Comparison of ENCODE assay signal across 24 mouse cellular contexts in genomic region chr16:31093186-31093585, GRCm38 (mm10). TPM values are rescaled to one million over a fixed set of nuclear protein-coding genes. Genes with fewer than 3 reads are reported as not detected.
DNase-seq lines count a peak whose midpoint lies in the region; ATAC-seq lines count a peak whose summit lies in the region.
"Had no signal": no experiment of that assay in that cellular context is flagged by ENCODE, and none has a peak within 500 bp of the region (broad histone marks: within the 10 kb centered on the region; RNA-seq: fewer than 3 reads in every experiment).

No protein-coding gene starts in this region.

- peaks cover 4% of the 10 kb centered on the region; the same call in 1 of the 2 replicates for H3K36me3 ChIP-seq in hindbrain, embryonic 10.5 days
- peaks cover 1% of the 10 kb centered on the region; the same call in 1 of the 2 replicates for H3K36me3 ChIP-seq in hindbrain, embryonic 16.5 days (ENCODE audit: control insufficient read depth, insufficient read depth, low read length)
- no peaks in the 10 kb centered on the region for H3K36me3 ChIP-seq in midbrain, embryonic 11.5 days (ENCODE audit: control insufficient read depth, insufficient read depth, low read length)
- no peaks in the 10 kb centered on the region for H3K36me3 ChIP-seq in midbrain, embryonic 13.5 days
- H3K36me3 ChIP-seq: embryonic facial prominence, embryonic 12.5 days; intestine, embryonic 15.5 days had no signal

- H3K4me1 ChIP-seq in hindbrain, embryonic 10.5 days (replicated peaks) = peaks cover 23% of the 10 kb centered on the region
- no peaks in the 10 kb centered on the region for H3K4me1 ChIP-seq in hindbrain, embryonic 16.5 days (ENCODE audit: control insufficient read depth, insufficient read depth, low read depth, low read length)
- peaks cover 2% of the 10 kb centered on the region; the same call in 1 of the 2 replicates for H3K4me1 ChIP-seq in midbrain, embryonic 11.5 days (ENCODE audit: control insufficient read depth, insufficient read depth, low read length)
- H3K4me1 ChIP-seq in midbrain, embryonic 13.5 days (replicated peaks) = peaks cover 4% of the 10 kb centered on the region; the same call in 1 of the 2 replicates
- H3K4me1 ChIP-seq: embryonic facial prominence, embryonic 12.5 days; embryonic facial prominence, embryonic 15.5 days; heart, embryonic 10.5 days; intestine, embryonic 15.5 days had no signal

- H3K27me3 ChIP-seq in hindbrain, embryonic 10.5 days (ENCODE audit: insufficient read depth, poor library complexity, severe bottlenecking) = no peaks in the 10 kb centered on the region
- no peaks in the 10 kb centered on the region for H3K27me3 ChIP-seq in hindbrain, embryonic 16.5 days (replicated peaks; ENCODE audit: control insufficient read depth, insufficient read depth, low read length)
- H3K27me3 ChIP-seq in midbrain, embryonic 11.5 days (ENCODE audit: control insufficient read depth, insufficient read depth, low read length) = no peaks in the 10 kb centered on the region
- no peaks in the 10 kb centered on the region for H3K27me3 ChIP-seq in midbrain, embryonic 13.5 days
- H3K27me3 ChIP-seq: embryonic facial prominence, embryonic 12.5 days; embryonic facial prominence, embryonic 15.5 days; intestine, embryonic 15.5 days had no signal

- 32% methylated on average over 9 of the region's 9 CpGs for WGBS in hindbrain, embryonic 10.5 days
- 38% methylated on average over 9 of the region's 9 CpGs for WGBS in hindbrain, embryonic 16.5 days
- WGBS in midbrain, embryonic 11.5 days = 30% methylated on average over 9 of the region's 9 CpGs
- 24% methylated on average over 9 of the region's 9 CpGs for WGBS in midbrain, embryonic 13.5 days

- H3K4me3 ChIP-seq in hindbrain, embryonic 10.5 days = no peak overlapping the region
- H3K4me3 ChIP-seq in hindbrain, embryonic 16.5 days (ENCODE audit: low read length) = no peak overlapping the region
- no peak overlapping the region for H3K4me3 ChIP-seq in midbrain, embryonic 11.5 days (ENCODE audit: low read depth, low read length)
- H3K4me3 ChIP-seq in midbrain, embryonic 13.5 days (replicated peaks) = no peak overlapping the region
- H3K4me3 ChIP-seq: embryonic facial prominence, embryonic 12.5 days; embryonic facial prominence, embryonic 15.5 days; gastrocnemius, adult 2 months; heart, adult 2 months; heart, embryonic 10.5 days; intestine, embryonic 15.5 days had no signal

- peak; percentile 58 for DNase-seq in hindbrain, embryonic 10.5 days (ENCODE audit: low spot score)
- DNase-seq in midbrain, embryonic 11.5 days (ENCODE audit: low spot score, missing footprints) = peak; percentile 84
- peak; percentile 44 for DNase-seq in embryo, embryonic 11 days
- DNase-seq in gastrocnemius, postnatal 25 days = no peak
- no peak for DNase-seq in cerebellum, adult 11 months
- DNase-seq: adrenal gland, adult 8-10 months; adrenal gland, postnatal 25 days; cerebellum, adult 18-20 months; cerebellum, adult 9-10 months; cerebellum, postnatal 14 days; forebrain, postnatal 0 days; gastrocnemius, adult 2 months; gastrocnemius, postnatal 14 days; heart, adult 2 months; kidney, adult 11 months had no signal

- ATAC-seq in hindbrain, embryonic 16.5 days = no peak
- ATAC-seq in midbrain, embryonic 11.5 days (ENCODE audit: low FRiP score) = no peak
- no peak for ATAC-seq in midbrain, embryonic 13.5 days
- ATAC-seq: activated CD4-positive, CD25-positive, alpha-beta regulatory T cell, adult 4 months; forebrain, embryonic 14.5 days; forebrain, postnatal 0 days; intestine, embryonic 15.5 days had no signal

- peak overlapping the region; percentile 18; the same call in 1 of the 2 replicates for H3K27ac ChIP-seq in hindbrain, embryonic 10.5 days
- H3K27ac ChIP-seq in hindbrain, embryonic 16.5 days (ENCODE audit: low read depth, low read length) = no peak overlapping the region
- H3K27ac ChIP-seq in midbrain, embryonic 11.5 days (ENCODE audit: low read depth, low read length) = no peak overlapping the region
- no peak overlapping the region for H3K27ac ChIP-seq in midbrain, embryonic 13.5 days
- H3K27ac ChIP-seq: embryonic facial prominence, embryonic 12.5 days; embryonic facial prominence, embryonic 15.5 days; gastrocnemius, adult 2 months; heart, adult 2 months; heart, embryonic 10.5 days; hindbrain, embryonic 14.5 days; intestine, embryonic 15.5 days had no signal

- no peak overlapping the region for H3K9ac ChIP-seq in hindbrain, embryonic 16.5 days (ENCODE audit: low read depth, low read length)
- no peak overlapping the region for H3K9ac ChIP-seq in midbrain, embryonic 11.5 days (ENCODE audit: low read length)
- no peak overlapping the region for H3K9ac ChIP-seq in midbrain, embryonic 13.5 days (replicated peaks)
- H3K9ac ChIP-seq: embryonic facial prominence, embryonic 12.5 days; embryonic facial prominence, embryonic 15.5 days; forebrain, postnatal 0 days; hindbrain, embryonic 14.5 days; intestine, embryonic 15.5 days had no signal

- no peaks in the 10 kb centered on the region for H3K9me3 ChIP-seq in hindbrain, embryonic 10.5 days
- H3K9me3 ChIP-seq in hindbrain, embryonic 16.5 days (ENCODE audit: control insufficient read depth, low read length) = no peaks in the 10 kb centered on the region
- no peaks in the 10 kb centered on the region for H3K9me3 ChIP-seq in midbrain, embryonic 11.5 days (ENCODE audit: control insufficient read depth, low read length)
- no peaks in the 10 kb centered on the region for H3K9me3 ChIP-seq in midbrain, embryonic 13.5 days
- H3K9me3 ChIP-seq: embryonic facial prominence, embryonic 12.5 days; embryonic facial prominence, embryonic 15.5 days; heart, embryonic 10.5 days; intestine, embryonic 15.5 days had no signal

- no peak overlapping the region for H3K4me2 ChIP-seq in hindbrain, embryonic 16.5 days (ENCODE audit: low read length)
- H3K4me2 ChIP-seq in midbrain, embryonic 11.5 days = no peak overlapping the region
- no peak overlapping the region for H3K4me2 ChIP-seq in midbrain, embryonic 13.5 days (replicated peaks)
- H3K4me2 ChIP-seq: embryonic facial prominence, embryonic 12.5 days; embryonic facial prominence, embryonic 15.5 days; hindbrain, embryonic 14.5 days; intestine, embryonic 15.5 days had no signal

RNA-seq across cellular contexts. Expression of gene Xxylt1, which starts 12.0 kb away (rescaled TPM):
- 12.1 and 15.1 TPM in 2 replicates for polyA plus RNA-seq in hindbrain, embryonic 10.5 days (2016; fragmentation: Nextera tagmentation; extraction: Ambion mirVana)
- polyA plus RNA-seq in hindbrain, embryonic 16.5 days (2015; fragmentation: Nextera tagmentation; extraction: Ambion mirVana) = 11.0 and 16.1 TPM in 2 replicates
- polyA plus RNA-seq in midbrain, embryonic 11.5 days (2014; fragmentation: Nextera tagmentation; extraction: Ambion mirVana) = 11.7 and 12.7 TPM in 2 replicates
- polyA plus RNA-seq in midbrain, embryonic 13.5 days (2015; fragmentation: Nextera tagmentation; extraction: Ambion mirVana) = 8.5 and 8.8 TPM in 2 replicates
- total RNA-seq in gastrocnemius, postnatal 25 days (2021) = 1 to 10 TPM; 2.8 to 3.3 TPM

Comparison
In these comparisons a context has a peak if more than half of its experiments do, and no peak if none do; other contexts are left out.
1. DNase-seq: peak in hindbrain, embryonic 10.5 days (single experiment), midbrain, embryonic 11.5 days (single experiment) and embryo, embryonic 11 days (single experiment); none in gastrocnemius, postnatal 25 days (single experiment) and cerebellum, adult 11 months (single experiment).